Mouse (Mus musculus) splenic B cell, adult 2 months (primary cell): ENCODE measurements around the gene Tdrd3.

Experiments used
- DNase-seq: peaks from one replicate; pipeline ENCODE4 v3.0.0-alpha.2; 2011; ENCODE audit warnings: low read depth, low spot score
- H3K27me3 ChIP-seq: 2 replicates; pipeline ENCODE4 v1.6.1; 2012; ENCODE audit warnings: mild to moderate bottlenecking, low read length, moderate library complexity, mixed read lengths; ENCODE audit not compliant: control insufficient read depth, poor library complexity, insufficient read depth, severe bottlenecking
- H3K36me3 ChIP-seq: 2 replicates; pipeline ENCODE4 v1.6.1; 2012; ENCODE audit warnings: mild to moderate bottlenecking, low read length, moderate library complexity, mixed read lengths; ENCODE audit not compliant: control insufficient read depth, poor library complexity, insufficient read depth, severe bottlenecking

Gene Tdrd3

GRCm38 (mm10) chr14:87475721-87476359, 59.4 kb downstream of the Tdrd3 start:
- 0 out of 2 replicates have a peak, but pooled peaks cover 8% of the 10 kb centered on the region for H3K36me3 ChIP-seq
- H3K27me3 ChIP-seq = no peaks in the 10 kb centered on the region
- no peak for DNase-seq

GRCm38 (mm10) chr14:87478339-87478951, 62.0 kb downstream of the Tdrd3 start:
- no peak for DNase-seq
- H3K36me3 ChIP-seq = peaks cover 9% of the 10 kb centered on the region; the same call in 1 of the 2 replicates
- H3K27me3 ChIP-seq = no peaks in the 10 kb centered on the region

GRCm38 (mm10) chr14:87485888-87486287, 69.4 kb downstream of the Tdrd3 start:
- Histone ChIP-seq H3K27me3 (no peaks in the 10 kb centered on the region), H3K36me3 (peaks cover 2% of the 10 kb centered on the region; the same call in 1 of the 2 replicates)
- DNase-seq = no peak

- no peaks in the 10 kb centered on the region for H3K36me3 ChIP-seq
- no peak for DNase-seq
Observed at GRCm38 (mm10) chr14:87497955-87498594, 81.6 kb downstream of the Tdrd3 start.

GRCm38 (mm10) chr14:87505924-87506323, 89.5 kb downstream of the Tdrd3 start:
- H3K27me3 ChIP-seq = no peaks in the 10 kb centered on the region
- DNase-seq = no peak
- H3K36me3 ChIP-seq = 0 out of 2 replicates have a peak, but pooled peaks cover 3% of the 10 kb centered on the region

More at GRCm38 (mm10) chr14:87497955-87498594, 81.6 kb downstream of the Tdrd3 start:
- H3K27me3 ChIP-seq = no peaks in the 10 kb centered on the region; the same call in 1 of the 2 replicates

GRCm38 (mm10) chr14:87515281-87515680, 98.8 kb downstream of the Tdrd3 start:
- DNase-seq = no peak
- Histone ChIP-seq H3K27me3 (no peaks in the 10 kb centered on the region), H3K36me3 (no peaks in the 10 kb centered on the region)

GRCm38 (mm10) chr14:87517381-87517780, 100.9 kb downstream of the Tdrd3 start:
- Histone ChIP-seq H3K27me3 (no peaks in the 10 kb centered on the region), H3K36me3 (no peaks in the 10 kb centered on the region)
- no peak for DNase-seq

GRCm38 (mm10) chr14:87531847-87532246, 115.4 kb downstream of the Tdrd3 start:
- H3K27me3 ChIP-seq = no peaks in the 10 kb centered on the region

GRCm38 (mm10) chr14:87537127-87537819, 120.8 kb downstream of the Tdrd3 start:
- H3K36me3 ChIP-seq = no peaks in the 10 kb centered on the region
- H3K27me3 ChIP-seq = no peaks in the 10 kb centered on the region
- no peak for DNase-seq

More at GRCm38 (mm10) chr14:87531847-87532246, 115.4 kb downstream of the Tdrd3 start:
- no peak for DNase-seq
- H3K36me3 ChIP-seq = no peaks in the 10 kb centered on the region

GRCm38 (mm10) chr14:87549986-87550385, 133.5 kb downstream of the Tdrd3 start:
- no peaks in the 10 kb centered on the region for H3K36me3 ChIP-seq
- H3K27me3 ChIP-seq = no peaks in the 10 kb centered on the region
- no peak for DNase-seq

GRCm38 (mm10) chr14:87552211-87552610, 135.8 kb downstream of the Tdrd3 start:
- Histone ChIP-seq H3K27me3 (no peaks in the 10 kb centered on the region), H3K36me3 (no peaks in the 10 kb centered on the region)
- no peak for DNase-seq

GRCm38 (mm10) chr14:87563841-87564240, 147.4 kb downstream of the Tdrd3 start:
- no peak for DNase-seq
- Histone ChIP-seq H3K27me3 (no peaks in the 10 kb centered on the region), H3K36me3 (no peaks in the 10 kb centered on the region)

- DNase-seq = no peak
- Histone ChIP-seq H3K27me3 (no peaks in the 10 kb centered on the region), H3K36me3 (no peaks in the 10 kb centered on the region)
Observed at GRCm38 (mm10) chr14:87566211-87566610, 149.8 kb downstream of the Tdrd3 start.

GRCm38 (mm10) chr14:87567034-87567461, 150.6 kb downstream of the Tdrd3 start:
- H3K27me3 ChIP-seq = no peaks in the 10 kb centered on the region
- no peaks in the 10 kb centered on the region for H3K36me3 ChIP-seq
- DNase-seq = no peak
